In genomic region chr4:83214822-83215558, GRCm38 (mm10) we compare ENCODE assay signal across 9 mouse cellular contexts.
DNase-seq lines count a peak whose midpoint lies in the region; ATAC-seq and TF ChIP-seq lines count a peak whose summit lies in the region.
"Had no signal": no experiment of that assay in that cellular context is flagged by ENCODE, and none has a peak within 500 bp of the region (broad histone marks: within the 10 kb centered on the region; RNA-seq: fewer than 3 reads in every experiment).

No protein-coding gene starts in this region.

- H3K27ac ChIP-seq in layer of hippocampus, adult 2 months, result 0 out of 2 replicates have a peak overlapping the region, but pooled peaks have one; percentile 23
- peak overlapping the region; percentile 70 for H3K27ac ChIP-seq in embryonic facial prominence, embryonic 12.5 days
- peak overlapping the region; percentile 23; the same call in 1 of the 2 replicates for H3K27ac ChIP-seq in heart, embryonic 16.5 days (ENCODE audit: low read length)
- no peak overlapping the region for H3K27ac ChIP-seq in neural tube, embryonic 15.5 days (replicated peaks)

- no peak overlapping the region for H3K4me3 ChIP-seq in layer of hippocampus, adult 2 months
- no peak overlapping the region for H3K4me3 ChIP-seq in embryonic facial prominence, embryonic 12.5 days
- no peak overlapping the region for H3K4me3 ChIP-seq in heart, embryonic 16.5 days (ENCODE audit: low read length)
- no peak overlapping the region for H3K4me3 ChIP-seq in neural tube, embryonic 15.5 days (replicated peaks)

- peaks cover 13% of the 10 kb centered on the region for H3K4me1 ChIP-seq in embryonic facial prominence, embryonic 12.5 days
- H3K4me1 ChIP-seq in heart, embryonic 16.5 days (ENCODE audit: control insufficient read depth, insufficient read depth, low read length), result peaks cover 9% of the 10 kb centered on the region; the same call in 1 of the 2 replicates
- H3K4me1 ChIP-seq in neural tube, embryonic 15.5 days, result no peaks in the 10 kb centered on the region

- no peaks in the 10 kb centered on the region for H3K9me3 ChIP-seq in embryonic facial prominence, embryonic 12.5 days
- H3K9me3 ChIP-seq in heart, embryonic 16.5 days (replicated peaks; ENCODE audit: control insufficient read depth, low read length), result no peaks in the 10 kb centered on the region
- H3K9me3 ChIP-seq in neural tube, embryonic 15.5 days (replicated peaks), result no peaks in the 10 kb centered on the region

- TF ChIP-seq CTCF in layer of hippocampus, adult 2 months (conservative IDR thresholded peaks at IDR 0.05), result no peak

- no peak for ATAC-seq in embryonic facial prominence, embryonic 12.5 days (ENCODE audit: insufficient number of reproducible peaks, insufficient read depth, low FRiP score, low TSS enrichment)
- ATAC-seq in heart, embryonic 16.5 days (replicated peaks; ENCODE audit: extremely low read depth, insufficient read depth, low FRiP score), result no peak
- ATAC-seq in neural tube, embryonic 15.5 days (ENCODE audit: low FRiP score), result no peak

- no peaks in the 10 kb centered on the region for H3K36me3 ChIP-seq in embryonic facial prominence, embryonic 12.5 days
- no peaks in the 10 kb centered on the region for H3K36me3 ChIP-seq in heart, embryonic 16.5 days (ENCODE audit: control insufficient read depth, insufficient read depth)
- no peaks in the 10 kb centered on the region for H3K36me3 ChIP-seq in neural tube, embryonic 15.5 days

- peak in 1 of 2 experiments; percentile 37 for DNase-seq in layer of hippocampus, adult 2 months (ENCODE audit: low spot score in 2 of 2)
- no peak for DNase-seq in layer of hippocampus, adult 11-12 months (ENCODE audit: low spot score)
- peak; percentile 63 for DNase-seq in lung, postnatal 10 days
- no peak for DNase-seq in right cerebral cortex, postnatal 10 days (ENCODE audit: low spot score in 2 of 2)
- DNase-seq in gastrocnemius, adult 8-10 months (ENCODE audit: low spot score in 2 of 2), result no peak
- DNase-seq: right cerebral cortex, postnatal 4 days had no signal

- H3K4me2 ChIP-seq in embryonic facial prominence, embryonic 12.5 days (replicated peaks), result no peak overlapping the region
- no peak overlapping the region for H3K4me2 ChIP-seq in heart, embryonic 16.5 days (ENCODE audit: low read depth, low read length)
- no peak overlapping the region for H3K4me2 ChIP-seq in neural tube, embryonic 15.5 days

- no peaks in the 10 kb centered on the region for H3K27me3 ChIP-seq in embryonic facial prominence, embryonic 12.5 days
- no peaks in the 10 kb centered on the region for H3K27me3 ChIP-seq in heart, embryonic 16.5 days (ENCODE audit: control insufficient read depth, insufficient read depth, low read length)
- H3K27me3 ChIP-seq in neural tube, embryonic 15.5 days (replicated peaks), result no peaks in the 10 kb centered on the region

- WGBS in embryonic facial prominence, embryonic 12.5 days, result 38% methylated on average over 9 of the region's 9 CpGs
- 49% methylated on average over 9 of the region's 9 CpGs for WGBS in heart, embryonic 16.5 days
- WGBS in neural tube, embryonic 15.5 days, result 77% methylated on average over 9 of the region's 9 CpGs

- no peak overlapping the region for H3K9ac ChIP-seq in embryonic facial prominence, embryonic 12.5 days
- no peak overlapping the region for H3K9ac ChIP-seq in heart, embryonic 16.5 days (ENCODE audit: low read length)
- no peak overlapping the region for H3K9ac ChIP-seq in neural tube, embryonic 15.5 days (replicated peaks)
